Mouse (Mus musculus): Measurements from ENCODE around the gene Adcy7.

Adcy7 gene

GRCm38 (mm10) chr8:88299907-88300603 is 27.9 kb downstream of the Adcy7 start:
- peak in 1 of 2 experiments; percentile 25 for DNase-seq (ENCODE audit: low spot score in 2 of 2)

- DNase-seq (ENCODE audit: low spot score in 2 of 2), result no peak
Observed at GRCm38 (mm10) chr8:88301589-88302437, 29.6 kb downstream of the Adcy7 start.

GRCm38 (mm10) chr8:88305814-88306213 is 33.6 kb downstream of the Adcy7 start:
- DNase-seq (ENCODE audit: low spot score in 2 of 2), result peak; percentile 55 to 60

- DNase-seq (ENCODE audit: low spot score in 2 of 2), result peak; percentile 28 to 48
Observed at GRCm38 (mm10) chr8:88306511-88306910, 34.3 kb downstream of the Adcy7 start.

GRCm38 (mm10) chr8:88307736-88308135 is 35.5 kb downstream of the Adcy7 start:
- no peak for DNase-seq (ENCODE audit: low spot score in 2 of 2)

- peak; percentile 32 to 67 for DNase-seq (ENCODE audit: low spot score in 2 of 2)
Observed at GRCm38 (mm10) chr8:88309274-88309873, 37.2 kb downstream of the Adcy7 start.

- DNase-seq (ENCODE audit: low spot score in 2 of 2), result peak in 1 of 2 experiments; percentile 24
Observed at GRCm38 (mm10) chr8:88309881-88310280, 37.7 kb downstream of the Adcy7 start.

- DNase-seq (ENCODE audit: low spot score in 2 of 2), result no peak
Observed at GRCm38 (mm10) chr8:88310286-88310685, 38.1 kb downstream of the Adcy7 start.

GRCm38 (mm10) chr8:88312966-88313365 is 40.8 kb downstream of the Adcy7 start:
- DNase-seq (ENCODE audit: low spot score in 2 of 2), result no peak

GRCm38 (mm10) chr8:88313991-88314390 is 41.8 kb downstream of the Adcy7 start:
- DNase-seq (ENCODE audit: low spot score in 2 of 2), result no peak

GRCm38 (mm10) chr8:88315302-88315701 is 43.1 kb downstream of the Adcy7 start:
- no peak for DNase-seq (ENCODE audit: low spot score in 2 of 2)

GRCm38 (mm10) chr8:88316139-88316931 is 44.1 kb downstream of the Adcy7 start:
- DNase-seq (ENCODE audit: low spot score in 2 of 2), result no peak

- no peak for DNase-seq (ENCODE audit: low spot score in 2 of 2)
Observed at GRCm38 (mm10) chr8:88317341-88317740, 45.1 kb downstream of the Adcy7 start.

- no peak for DNase-seq (ENCODE audit: low spot score in 2 of 2)
Observed at GRCm38 (mm10) chr8:88318151-88318550, 45.9 kb downstream of the Adcy7 start.

- DNase-seq (ENCODE audit: low spot score in 2 of 2), result no peak
Observed at GRCm38 (mm10) chr8:88320134-88320533, 47.9 kb downstream of the Adcy7 start.

GRCm38 (mm10) chr8:88321387-88321786 is 49.2 kb downstream of the Adcy7 start:
- DNase-seq (ENCODE audit: low spot score in 2 of 2), result no peak

GRCm38 (mm10) chr8:88323523-88323922 is 51.3 kb downstream of the Adcy7 start:
- no peak for DNase-seq (ENCODE audit: low spot score in 2 of 2)

GRCm38 (mm10) chr8:88324760-88325159 is 52.6 kb downstream of the Adcy7 start:
- no peak for DNase-seq (ENCODE audit: low spot score in 2 of 2)

- no peak for DNase-seq (ENCODE audit: low spot score in 2 of 2)
Observed at GRCm38 (mm10) chr8:88325251-88325650, 53.0 kb downstream of the Adcy7 start.

GRCm38 (mm10) chr8:88325795-88326194 is 53.6 kb downstream of the Adcy7 start:
- DNase-seq (ENCODE audit: low spot score in 2 of 2), result no peak

GRCm38 (mm10) chr8:88326328-88326727 is 54.1 kb downstream of the Adcy7 start:
- no peak for DNase-seq (ENCODE audit: low spot score in 2 of 2)

- DNase-seq (ENCODE audit: low spot score in 2 of 2), result no peak
Observed at GRCm38 (mm10) chr8:88328689-88329088, 56.5 kb downstream of the Adcy7 start.
